In the genomic region with DNA sequence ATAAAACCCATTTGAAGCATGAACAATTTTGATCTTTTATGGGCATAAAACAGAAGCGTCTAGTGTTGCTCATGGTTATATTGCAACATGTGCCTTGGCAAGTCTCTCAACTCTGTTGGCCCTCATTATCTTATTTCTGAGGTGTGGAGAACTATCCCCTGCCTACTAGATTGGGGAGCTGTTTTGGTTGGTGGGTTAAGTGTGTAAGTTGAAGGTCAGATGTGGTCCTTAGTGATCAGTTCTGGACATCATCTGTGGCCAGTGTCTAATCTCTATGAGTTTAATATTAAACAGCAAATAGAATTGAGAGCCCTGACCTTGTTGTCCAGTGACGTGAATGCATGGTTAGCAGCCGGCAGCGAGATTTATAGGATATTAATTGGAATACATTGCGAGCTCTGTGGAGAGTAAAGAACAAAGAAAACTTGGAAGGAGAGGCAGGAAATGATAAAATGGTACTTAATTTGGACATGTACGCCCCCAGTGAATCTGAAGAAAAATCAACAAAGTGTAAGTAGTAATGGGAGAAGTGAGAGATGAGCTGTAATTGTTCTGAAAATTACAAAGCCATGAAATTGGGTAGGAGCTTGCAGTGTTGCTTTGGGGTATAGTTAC, we compare ENCODE assay signal across 30 mouse cellular contexts.
DNase-seq lines count a peak whose midpoint lies in the region; ATAC-seq and TF ChIP-seq lines count a peak whose summit lies in the region.
"Had no signal": no experiment of that assay in that cellular context is flagged by ENCODE, and none has a peak within 500 bp of the region (broad histone marks: within the 10 kb centered on the region; RNA-seq: fewer than 3 reads in every experiment).

No protein-coding gene starts in this region.

- no peaks in the 10 kb centered on the region for H3K4me1 ChIP-seq in heart, embryonic 12.5 days (replicated peaks)
- H3K4me1 ChIP-seq in kidney, postnatal 0 days (replicated peaks; ENCODE audit: insufficient read depth, low read length) = peaks cover 10% of the 10 kb centered on the region; the same call in 1 of the 2 replicates
- H3K4me1 ChIP-seq: embryonic facial prominence, embryonic 10.5 days; embryonic facial prominence, embryonic 13.5 days; forebrain, embryonic 13.5 days; heart, embryonic 15.5 days; hindbrain, embryonic 10.5 days; hindbrain, embryonic 13.5 days had no signal

- no peak for TF ChIP-seq CTCF in kidney, postnatal 0 days (IDR thresholded peaks at IDR 0.05; ENCODE audit: low read depth)

- H3K4me2 ChIP-seq in heart, embryonic 12.5 days = no peak overlapping the region
- no peak overlapping the region for H3K4me2 ChIP-seq in kidney, postnatal 0 days (ENCODE audit: low read length)
- H3K4me2 ChIP-seq: embryonic facial prominence, embryonic 13.5 days; forebrain, embryonic 13.5 days; heart, embryonic 11.5 days; heart, embryonic 15.5 days; hindbrain, embryonic 13.5 days; intestine, embryonic 15.5 days had no signal

- peaks cover 4% of the 10 kb centered on the region for H3K9me3 ChIP-seq in heart, embryonic 12.5 days (replicated peaks)
- H3K9me3 ChIP-seq in kidney, postnatal 0 days (replicated peaks; ENCODE audit: low read length) = no peaks in the 10 kb centered on the region
- H3K9me3 ChIP-seq: heart, embryonic 15.5 days; hindbrain, embryonic 13.5 days; intestine, embryonic 15.5 days had no signal

- H3K27me3 ChIP-seq in heart, embryonic 12.5 days (replicated peaks) = no peaks in the 10 kb centered on the region
- no peaks in the 10 kb centered on the region for H3K27me3 ChIP-seq in kidney, postnatal 0 days (ENCODE audit: insufficient read depth, low read length)
- H3K27me3 ChIP-seq: CH12.LX; embryonic facial prominence, embryonic 13.5 days; forebrain, embryonic 13.5 days; heart, embryonic 15.5 days; hindbrain, embryonic 13.5 days; intestine, embryonic 15.5 days had no signal

- 85% methylated on average over 6 of the region's 6 CpGs for WGBS in heart, embryonic 12.5 days
- 33% methylated on average over 6 of the region's 6 CpGs for WGBS in kidney, postnatal 0 days

- peak; percentile 37 for DNase-seq in adrenal gland, adult 2 months
- DNase-seq in adrenal gland, adult 8-10 months = no peak
- DNase-seq in heart, adult 11 months = peak; percentile 64
- peak; percentile 90 for DNase-seq in kidney, postnatal 0 days (ENCODE audit: low spot score)
- no peak for DNase-seq in kidney, postnatal 36 days
- DNase-seq in lung, postnatal 36 days = peak; percentile 24
- no peak for DNase-seq in lung, postnatal 4 days
- DNase-seq: cerebellum, adult 11-12 months; cerebellum, adult 8-10 months; cerebellum, postnatal 10 days; cerebellum, postnatal 36 days; embryo, embryonic 11 days; gastrocnemius, postnatal 10 days; gastrocnemius, postnatal 36 days; heart, postnatal 10 days; heart, postnatal 36 days had no signal

- H3K4me3 ChIP-seq in heart, embryonic 12.5 days = no peak overlapping the region
- no peak overlapping the region for H3K4me3 ChIP-seq in kidney, postnatal 0 days (replicated peaks; ENCODE audit: low read depth, low read length)
- H3K4me3 ChIP-seq: embryonic facial prominence, embryonic 10.5 days; embryonic facial prominence, embryonic 13.5 days; erythroblast, embryonic 14.5 days; forebrain, embryonic 13.5 days; heart, embryonic 15.5 days; hindbrain, embryonic 10.5 days; hindbrain, embryonic 13.5 days; intestine, embryonic 15.5 days had no signal

- H3K36me3 ChIP-seq in heart, embryonic 12.5 days = no peaks in the 10 kb centered on the region
- H3K36me3 ChIP-seq in kidney, postnatal 0 days (ENCODE audit: insufficient read depth, low read length) = no peaks in the 10 kb centered on the region
- H3K36me3 ChIP-seq: embryonic facial prominence, embryonic 13.5 days; G1E; heart, embryonic 15.5 days; hindbrain, embryonic 10.5 days; hindbrain, embryonic 13.5 days; intestine, embryonic 15.5 days had no signal

- no peak for ATAC-seq in heart, embryonic 12.5 days (ENCODE audit: insufficient number of reproducible peaks, low FRiP score)
- ATAC-seq in kidney, postnatal 0 days (replicated peaks; ENCODE audit: low FRiP score, low read depth) = no peak
- ATAC-seq: forebrain, embryonic 13.5 days; forebrain, embryonic 16.5 days; hindbrain, embryonic 16.5 days; intestine, embryonic 15.5 days had no signal

- no peak overlapping the region for H3K9ac ChIP-seq in heart, embryonic 12.5 days
- H3K9ac ChIP-seq in kidney, postnatal 0 days (ENCODE audit: low read depth, low read length) = no peak overlapping the region
- H3K9ac ChIP-seq: embryonic facial prominence, embryonic 13.5 days; forebrain, embryonic 13.5 days; heart, embryonic 15.5 days; hindbrain, embryonic 13.5 days; intestine, embryonic 15.5 days had no signal

- no peak overlapping the region for H3K27ac ChIP-seq in heart, embryonic 12.5 days (ENCODE audit: poor library complexity, severe bottlenecking)
- H3K27ac ChIP-seq in kidney, postnatal 0 days = peak overlapping the region; percentile 31
- H3K27ac ChIP-seq: embryonic facial prominence, embryonic 10.5 days; embryonic facial prominence, embryonic 13.5 days; forebrain, embryonic 13.5 days; heart, embryonic 15.5 days; hindbrain, embryonic 10.5 days; hindbrain, embryonic 13.5 days; intestine, embryonic 15.5 days had no signal

Comparison
In these comparisons a context has a peak if more than half of its experiments do, and no peak if none do; other contexts are left out.
1. DNase-seq: peak in adrenal gland, adult 2 months (single experiment), heart, adult 11 months (single experiment), kidney, postnatal 0 days (single experiment) and lung, postnatal 36 days (single experiment); none in adrenal gland, adult 8-10 months (single experiment), kidney, postnatal 36 days (0 of 2) and lung, postnatal 4 days (0 of 2).